Mouse (Mus musculus) hindbrain, embryonic 12.5 days (tissue): ENCODE data around the gene Slc25a25. TPM values are rescaled to one million over a fixed set of nuclear protein-coding genes. Genes with fewer than 3 reads are reported as not detected.
"Not testable (repeated sequence)": the region's sequence is repeated elsewhere in the genome, so short reads cannot be mapped to it uniquely, and the experiment has no call there.

Experiments used
- ATAC-seq: fragments of 200-750 bp; cut with Nextera tagmentation; 2 replicates; pipeline ENCODE4 v1.8.0; 2017; ENCODE audit warnings: moderate TSS enrichment; ENCODE audit not compliant: low FRiP score
- H3K27ac ChIP-seq: fragments of 300-500 bp; sonication (generic); 2 replicates; pipeline ENCODE4 v1.5.1; 2016; ENCODE audit warnings: mild to moderate bottlenecking
- H3K27me3 ChIP-seq: fragments of 300-500 bp; sonication (generic); 2 replicates; pipeline ENCODE4 v1.6.1; 2016; ENCODE audit warnings: mild to moderate bottlenecking
- H3K36me3 ChIP-seq: fragments of 300-500 bp; sonication (generic); 2 replicates; pipeline ENCODE4 v1.6.1; 2016; ENCODE audit warnings: mild to moderate bottlenecking
- H3K4me1 ChIP-seq: fragments of 300-500 bp; sonication (generic); 2 replicates; pipeline ENCODE4 v1.6.1; 2016
- H3K4me2 ChIP-seq: fragments of 300-500 bp; sonication (generic); replicated peaks from 2 replicates; pipeline ENCODE4 v1.6.1; 2016; ENCODE audit warnings: mild to moderate bottlenecking
- H3K4me3 ChIP-seq: fragments of 300-500 bp; sonication (generic); 2 replicates; pipeline ENCODE4 v1.5.1; 2016; ENCODE audit warnings: mild to moderate bottlenecking
- H3K9ac ChIP-seq: fragments of 300-500 bp; sonication (generic); 2 replicates; pipeline ENCODE4 v1.6.1; 2016; ENCODE audit warnings: mild to moderate bottlenecking, moderate library complexity
- H3K9me3 ChIP-seq: fragments of 300-500 bp; sonication (generic); replicated peaks from 2 replicates; pipeline ENCODE4 v1.6.1; 2016; ENCODE audit warnings: mild to moderate bottlenecking
- WGBS: fragments of 180-500 bp; shearing (Covaris S2); methylation state at CpG from one replicate; pipeline ENCODE4 v1.1.7; 2016; 5-methylcytosine and 5-hydroxymethylcytosine counted together
- polyA plus RNA-seq: library from polyadenylated mRNA; unstranded; fragments of >200 nt; fragmentation: Nextera tagmentation; extraction: Ambion mirVana; gene quantifications from 2 replicates; pipeline ENCODE4 v1.2.1, GENCODE M21; 2016

The Slc25a25 gene
- polyA plus RNA-seq = 40.2 and 41.6 TPM in 2 replicates

DNA sequence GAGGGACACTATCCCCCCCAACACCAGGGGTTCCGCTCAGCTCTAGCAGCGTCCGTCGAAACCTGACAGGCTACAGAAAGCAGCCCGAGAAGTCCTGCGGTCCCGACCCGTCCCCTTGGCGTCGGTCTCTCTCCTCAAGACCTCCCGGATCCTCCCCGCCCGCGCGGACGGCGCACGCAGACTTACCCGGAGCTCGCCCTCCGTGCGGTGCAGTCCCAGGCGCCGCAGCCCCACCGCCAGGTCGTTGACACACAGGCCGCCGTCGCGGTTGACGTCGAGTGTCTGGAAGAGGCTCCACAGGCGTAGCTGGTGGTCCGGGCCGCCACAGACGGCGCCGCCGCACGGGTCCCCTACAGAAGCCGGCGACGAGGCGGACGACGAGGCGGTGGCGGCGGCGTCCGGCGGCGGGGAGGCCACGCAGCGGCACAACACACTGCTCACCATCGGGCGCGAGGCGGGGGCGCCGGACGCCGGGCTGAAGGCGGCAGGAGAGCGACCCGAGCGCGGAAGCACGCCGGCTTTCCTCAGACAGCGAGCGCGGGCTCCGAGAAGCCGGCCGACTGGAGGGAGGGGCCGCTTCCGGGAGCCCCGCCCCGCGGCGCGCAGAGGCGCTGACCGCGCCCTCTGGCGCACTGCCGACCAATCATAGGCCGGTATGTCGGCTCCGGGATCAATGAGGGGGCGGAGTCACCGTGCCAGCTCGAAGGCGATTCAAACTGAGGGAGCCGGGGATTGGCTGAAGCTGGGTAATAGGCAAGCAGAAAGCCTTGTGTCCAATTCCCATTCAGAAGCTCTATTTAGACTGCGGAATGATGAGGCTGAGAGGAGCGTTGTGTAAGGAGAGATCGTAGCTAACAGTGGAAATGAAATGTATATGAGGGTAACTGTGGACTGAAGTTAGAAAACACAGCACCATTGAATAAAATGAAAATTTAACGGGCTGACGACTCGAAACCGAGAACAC, at the start of gene Slc25a25:
Slc25a25 (minus strand) TSS at position 565 of the 964 bp plus-strand sequence.
- Histone ChIP-seq H3K4me1 (peaks cover 29% of the 10 kb centered on the region), H3K4me3 (peak within 1 kb of the TSS; percentile 88), H3K27me3 (no peaks in the 10 kb centered on the region), H3K27ac (peak within 1 kb of the TSS; percentile 96), H3K9ac (peak within 1 kb of the TSS; percentile 82), H3K9me3 (no peaks in the 10 kb centered on the region), H3K4me2 (peak within 1 kb of the TSS; percentile 83), H3K36me3 (peaks cover 14% of the 10 kb centered on the region)
- WGBS = under 1% methylated on average over 98 of the region's 103 CpGs
- ATAC-seq = peak; percentile 93

DNA sequence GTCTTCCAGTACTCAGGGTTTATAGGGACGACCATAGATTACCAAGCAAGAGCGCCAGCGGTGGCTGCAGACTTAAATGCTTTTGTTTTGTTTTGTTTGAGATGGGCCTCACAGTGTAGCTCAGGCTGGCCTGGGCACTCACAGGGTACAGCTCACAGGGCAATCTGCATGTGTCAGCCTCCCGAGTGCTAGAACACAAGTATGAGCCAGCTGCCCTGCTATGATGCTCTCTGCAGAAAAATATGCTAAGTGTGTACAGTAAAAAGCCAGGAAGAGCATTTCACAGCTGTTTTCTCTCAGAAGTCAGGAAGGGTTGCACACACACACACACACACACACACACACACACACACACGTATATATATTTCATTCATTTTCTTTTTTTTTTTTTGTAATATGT, 49.2 kb upstream of the Slc25a25 start:
- Histone ChIP-seq H3K4me1 (no peaks in the 10 kb centered on the region), H3K27me3 (no peaks in the 10 kb centered on the region), H3K36me3 (no peaks in the 10 kb centered on the region), H3K9me3 (no peaks in the 10 kb centered on the region), H3K4me3 (no peak overlapping the region), H3K27ac (no peak overlapping the region), H3K4me2 (no peak overlapping the region), H3K9ac (no peak overlapping the region)
- 75% methylated on average over 5 of the region's 5 CpGs for WGBS
- ATAC-seq = no peak

DNA sequence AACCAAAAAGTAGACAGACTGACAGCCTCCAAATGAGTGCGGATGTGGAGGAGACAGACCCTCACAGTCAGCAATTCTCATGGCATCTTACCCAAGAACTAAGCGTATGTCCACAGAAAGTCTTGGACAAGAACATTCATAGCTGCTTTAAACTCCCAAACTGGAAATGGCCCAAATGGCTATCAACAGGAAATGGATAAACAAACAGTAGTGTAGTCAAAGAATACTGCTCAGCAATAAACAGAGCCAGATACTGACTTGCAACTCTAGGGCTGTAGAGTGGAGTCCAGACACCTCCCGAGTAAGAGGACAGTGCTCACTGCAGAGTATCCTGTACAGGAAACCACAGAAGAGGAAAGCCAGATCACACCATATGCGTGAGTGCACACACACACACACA, 48.1 kb upstream of the Slc25a25 start:
- no peak overlapping the region for H3K4me2 ChIP-seq
- ATAC-seq = no peak
- no peaks in the 10 kb centered on the region for H3K27me3 ChIP-seq
- no peaks in the 10 kb centered on the region for H3K4me1 ChIP-seq
- no peak overlapping the region for H3K9ac ChIP-seq
- H3K4me3 ChIP-seq = no peak overlapping the region
- no peaks in the 10 kb centered on the region for H3K36me3 ChIP-seq
- WGBS = 97% methylated on average over 4 of the region's 4 CpGs
- no peak overlapping the region for H3K27ac ChIP-seq
- no peaks in the 10 kb centered on the region for H3K9me3 ChIP-seq

DNA sequence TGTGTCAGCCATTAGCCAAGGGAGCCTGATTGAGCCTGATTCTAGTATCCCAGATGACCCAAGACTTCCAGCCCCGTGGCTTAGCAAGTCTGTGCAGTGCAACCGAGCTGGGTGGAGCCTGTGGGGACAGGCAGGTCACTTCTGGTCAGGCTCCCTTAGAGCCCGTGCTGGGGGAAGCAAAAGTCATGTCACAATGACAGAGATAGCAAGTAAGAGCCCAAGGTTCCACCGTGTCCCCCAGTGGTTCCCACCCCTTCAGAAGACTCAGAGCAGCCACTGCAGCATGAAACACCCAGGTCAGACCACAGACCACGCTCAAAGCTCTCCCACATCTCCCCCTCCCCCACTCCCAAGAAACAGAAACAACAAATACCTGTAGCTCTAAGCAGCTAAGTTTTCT, 44.9 kb upstream of the Slc25a25 start:
- no peak for ATAC-seq
- Histone ChIP-seq H3K9me3 (no peaks in the 10 kb centered on the region), H3K4me2 (no peak overlapping the region), H3K4me3 (no peak overlapping the region), H3K27ac (no peak overlapping the region), H3K27me3 (no peaks in the 10 kb centered on the region), H3K36me3 (no peaks in the 10 kb centered on the region), H3K9ac (no peak overlapping the region), H3K4me1 (no peaks in the 10 kb centered on the region)
- 70% methylated on average over 5 of the region's 5 CpGs for WGBS

DNA sequence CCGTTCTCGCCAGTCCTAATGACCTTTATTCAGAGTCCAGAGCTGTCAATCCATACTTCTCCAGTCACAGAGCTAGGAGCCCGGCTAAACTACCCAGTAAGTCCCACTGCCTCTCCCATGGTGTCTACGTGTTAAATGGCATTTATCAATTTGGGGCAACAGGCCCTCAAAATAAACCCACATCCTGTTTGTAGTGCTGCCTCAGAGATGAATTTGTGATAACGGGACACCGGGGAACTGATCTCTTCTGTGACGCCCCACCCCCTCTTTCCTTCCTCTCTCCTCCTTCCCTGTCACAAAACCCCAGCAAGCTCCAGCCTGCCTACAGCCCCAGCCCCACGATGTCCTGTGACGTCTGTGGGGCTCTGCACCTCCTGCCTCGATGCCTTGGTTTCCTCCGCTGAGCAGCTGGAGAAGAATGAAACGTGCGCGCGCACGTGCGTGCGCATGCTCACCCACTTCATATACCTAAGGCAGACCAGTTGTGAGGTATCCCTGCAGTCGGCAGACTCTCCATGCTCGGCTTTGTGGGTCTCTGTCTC, 44.0 kb upstream of the Slc25a25 start:
- no peak for ATAC-seq
- H3K27me3 ChIP-seq = no peaks in the 10 kb centered on the region
- no peaks in the 10 kb centered on the region for H3K9me3 ChIP-seq
- no peaks in the 10 kb centered on the region for H3K36me3 ChIP-seq
- H3K4me1 ChIP-seq = no peaks in the 10 kb centered on the region
- H3K4me2 ChIP-seq = no peak overlapping the region
- H3K27ac ChIP-seq = no peak overlapping the region
- WGBS = 78% methylated on average over 20 of the region's 20 CpGs
- H3K4me3 ChIP-seq = no peak overlapping the region
- H3K9ac ChIP-seq = no peak overlapping the region

DNA sequence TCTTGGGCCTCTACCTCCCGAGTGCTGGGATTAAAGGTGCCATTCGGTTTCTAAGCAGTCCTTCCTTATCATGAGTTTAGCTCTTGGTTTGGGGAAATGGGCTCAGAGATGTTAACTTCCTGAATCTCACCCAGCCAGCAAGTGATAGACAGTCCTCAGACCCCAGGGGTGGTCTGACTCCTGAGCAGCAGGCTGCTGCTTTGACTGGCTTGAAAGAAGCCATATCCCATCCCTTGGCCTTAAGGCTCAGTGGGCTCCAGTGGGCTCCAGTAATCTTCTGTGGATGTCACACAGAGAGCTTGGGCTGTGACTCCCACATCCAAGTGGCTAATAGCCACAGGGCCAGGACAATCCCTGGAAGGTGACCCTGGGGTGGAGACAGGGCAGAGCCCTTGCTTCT, 43.3 kb upstream of the Slc25a25 start:
- ATAC-seq = no peak
- Histone ChIP-seq H3K9ac (no peak overlapping the region), H3K4me3 (no peak overlapping the region), H3K4me2 (no peak overlapping the region), H3K36me3 (no peaks in the 10 kb centered on the region), H3K27me3 (no peaks in the 10 kb centered on the region), H3K4me1 (no peaks in the 10 kb centered on the region), H3K27ac (no peak overlapping the region), H3K9me3 (no peaks in the 10 kb centered on the region)
- 85% methylated on average over 2 of the region's 2 CpGs for WGBS

DNA sequence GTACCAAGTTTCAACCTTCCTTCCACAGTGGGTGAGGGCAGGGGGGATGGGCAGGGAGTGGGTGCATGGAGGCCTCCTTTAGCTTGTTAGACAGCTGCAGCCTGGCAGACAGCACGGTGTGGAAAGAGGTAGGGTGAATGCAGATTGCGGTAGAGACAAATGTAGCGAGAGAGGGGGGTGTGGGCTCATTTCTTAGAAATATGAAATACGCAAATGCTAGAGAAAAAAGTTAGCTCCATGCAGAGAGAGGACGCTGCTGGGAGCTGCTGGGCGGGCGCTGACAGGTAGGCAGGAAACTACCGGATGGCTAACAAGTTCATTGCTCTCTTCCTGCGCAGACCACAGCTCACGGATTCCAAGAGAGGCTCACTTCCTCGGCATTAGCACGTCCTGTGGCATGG, 42.1 kb upstream of the Slc25a25 start:
- ATAC-seq = no peak
- 83% methylated on average over 12 of the region's 12 CpGs for WGBS
- Histone ChIP-seq H3K4me3 (no peak overlapping the region), H3K27me3 (no peaks in the 10 kb centered on the region), H3K4me1 (no peaks in the 10 kb centered on the region), H3K36me3 (no peaks in the 10 kb centered on the region), H3K27ac (no peak overlapping the region), H3K4me2 (no peak overlapping the region), H3K9ac (no peak overlapping the region), H3K9me3 (no peaks in the 10 kb centered on the region)

DNA sequence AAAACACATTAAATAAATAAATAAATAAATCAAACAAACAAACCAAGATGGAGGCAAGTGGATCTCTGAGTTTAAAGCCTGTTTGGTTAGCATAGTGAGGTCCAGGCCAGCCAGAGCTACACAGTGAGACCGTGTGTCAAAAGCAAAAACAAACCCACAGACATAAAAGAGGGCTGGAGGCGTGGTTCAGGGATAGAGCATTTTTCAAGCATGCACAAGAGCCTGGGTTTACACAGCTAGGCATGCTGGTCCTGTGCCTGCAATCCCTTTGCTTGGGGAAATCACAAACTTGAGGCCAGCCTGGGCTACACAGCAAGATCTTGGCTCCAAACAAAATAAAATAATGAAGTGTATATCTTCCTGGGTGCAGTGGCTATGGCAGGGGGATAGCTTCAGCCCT, 41.4 kb upstream of the Slc25a25 start:
- Histone ChIP-seq H3K27ac (no peak overlapping the region), H3K4me1 (no peaks in the 10 kb centered on the region), H3K36me3 (no peaks in the 10 kb centered on the region), H3K27me3 (no peaks in the 10 kb centered on the region), H3K9ac (no peak overlapping the region), H3K4me3 (no peak overlapping the region), H3K4me2 (no peak overlapping the region), H3K9me3 (no peaks in the 10 kb centered on the region)
- 67% methylated on average over 2 of the region's 2 CpGs for WGBS
- ATAC-seq = no peak

DNA sequence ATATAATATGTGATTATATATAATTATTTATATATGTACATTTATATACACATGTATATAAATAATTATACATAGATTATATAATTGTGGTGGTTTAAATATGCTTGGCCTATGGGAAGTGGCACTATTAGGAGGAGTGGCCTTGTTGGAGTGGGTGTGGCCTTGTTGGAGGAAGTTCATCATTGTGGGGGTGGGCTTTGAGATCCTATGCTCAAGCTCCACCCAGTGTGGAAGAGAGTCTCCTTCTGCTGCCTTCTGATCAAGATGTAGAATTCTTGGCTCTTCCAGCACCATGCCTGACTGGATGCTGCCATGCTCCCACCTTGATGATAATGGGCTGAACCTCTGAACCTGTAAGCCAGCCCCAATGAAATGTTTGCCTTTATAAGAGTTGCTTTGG, 39.5 kb upstream of the Slc25a25 start:
- not testable (repeated sequence) for H3K36me3 ChIP-seq, H3K4me3 ChIP-seq, H3K27ac ChIP-seq, H3K9me3 ChIP-seq, H3K4me1 ChIP-seq, H3K9ac ChIP-seq, H3K27me3 ChIP-seq, ATAC-seq, H3K4me2 ChIP-seq

DNA sequence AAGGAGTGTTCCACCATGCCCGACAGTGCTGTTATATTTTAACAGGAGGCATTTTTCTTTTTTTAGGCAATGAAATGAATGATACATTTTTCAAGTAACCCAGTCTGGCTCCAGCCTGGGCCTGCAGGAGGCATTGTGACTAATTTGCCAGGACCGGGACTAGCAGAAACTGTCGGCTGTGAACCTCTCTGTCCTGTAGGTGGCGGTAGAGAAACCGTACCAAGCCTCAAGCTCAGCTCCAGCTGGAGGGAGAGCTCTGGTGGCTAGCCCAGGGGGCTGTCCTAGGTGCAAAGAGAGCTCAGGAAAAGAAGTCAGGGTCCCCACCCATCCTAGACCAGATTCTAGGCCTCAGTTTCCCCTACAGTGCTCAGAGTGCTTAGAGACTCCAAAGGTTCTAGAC, 37.4 kb upstream of the Slc25a25 start:
- ATAC-seq = peak; percentile 71
- 4% methylated on average over 5 of the region's 5 CpGs for WGBS
- Histone ChIP-seq H3K27me3 (no peaks in the 10 kb centered on the region), H3K4me1 (no peaks in the 10 kb centered on the region), H3K9ac (no peak overlapping the region), H3K36me3 (no peaks in the 10 kb centered on the region), H3K4me2 (no peak overlapping the region), H3K4me3 (no peak overlapping the region), H3K9me3 (no peaks in the 10 kb centered on the region), H3K27ac (no peak overlapping the region)

DNA sequence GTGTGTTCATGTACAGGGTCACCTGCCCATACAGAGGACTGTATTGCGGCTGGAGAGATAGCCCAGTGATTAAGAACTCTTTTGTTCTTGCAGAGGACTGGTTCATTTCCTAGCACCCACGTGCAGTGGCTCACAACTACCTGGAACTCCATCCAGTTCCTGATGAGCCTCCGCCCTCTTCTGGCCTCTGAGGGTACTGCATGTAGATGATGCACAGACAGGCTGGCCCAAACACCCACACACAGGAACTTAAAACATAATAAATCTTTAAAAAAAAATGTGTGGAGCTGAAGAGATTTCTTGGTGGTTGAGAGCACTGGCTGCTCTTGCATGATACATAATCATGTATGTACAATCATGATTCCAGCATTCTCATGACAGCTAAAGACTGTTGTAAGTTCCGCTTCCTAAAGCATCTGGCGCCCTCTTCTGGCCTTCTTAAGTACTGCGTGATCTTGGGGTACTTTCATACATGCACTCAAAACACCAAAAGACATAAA, 35.9 kb upstream of the Slc25a25 start:
- ATAC-seq = peak; percentile 61; the same call in 1 of the 2 replicates
- Histone ChIP-seq H3K9ac (no peak overlapping the region), H3K9me3 (no peaks in the 10 kb centered on the region), H3K27ac (no peak overlapping the region), H3K4me3 (no peak overlapping the region), H3K4me1 (no peaks in the 10 kb centered on the region), H3K36me3 (no peaks in the 10 kb centered on the region), H3K4me2 (no peak overlapping the region), H3K27me3 (no peaks in the 10 kb centered on the region)
- 11% methylated on average over 6 of the region's 6 CpGs for WGBS

DNA sequence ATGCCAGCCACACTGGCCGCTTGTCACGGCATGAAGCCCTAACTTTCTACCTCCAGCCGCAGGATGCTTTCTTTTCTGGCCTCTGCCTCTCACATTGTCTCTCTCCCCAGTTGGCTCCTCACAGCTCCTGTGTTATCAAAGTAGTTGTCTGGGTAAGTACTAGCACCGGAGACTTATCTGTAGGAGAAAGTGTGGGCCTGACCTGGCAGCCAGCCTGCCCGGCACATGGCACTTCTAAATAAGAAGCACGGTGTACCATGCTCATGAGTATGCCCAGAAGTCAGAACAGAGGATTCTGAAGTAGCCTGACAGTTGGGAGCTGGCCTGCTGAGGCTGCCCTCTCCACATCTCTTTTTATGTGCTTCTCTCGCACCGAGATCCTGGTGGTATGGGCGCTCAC, 34.9 kb upstream of the Slc25a25 start:
- no peak overlapping the region for H3K9ac ChIP-seq
- no peaks in the 10 kb centered on the region for H3K9me3 ChIP-seq
- H3K27ac ChIP-seq = no peak overlapping the region
- H3K4me1 ChIP-seq = no peaks in the 10 kb centered on the region
- no peaks in the 10 kb centered on the region for H3K36me3 ChIP-seq
- 91% methylated on average over 9 of the region's 9 CpGs for WGBS
- ATAC-seq = no peak
- H3K27me3 ChIP-seq = no peaks in the 10 kb centered on the region
- H3K4me3 ChIP-seq = no peak overlapping the region
- H3K4me2 ChIP-seq = no peak overlapping the region

DNA sequence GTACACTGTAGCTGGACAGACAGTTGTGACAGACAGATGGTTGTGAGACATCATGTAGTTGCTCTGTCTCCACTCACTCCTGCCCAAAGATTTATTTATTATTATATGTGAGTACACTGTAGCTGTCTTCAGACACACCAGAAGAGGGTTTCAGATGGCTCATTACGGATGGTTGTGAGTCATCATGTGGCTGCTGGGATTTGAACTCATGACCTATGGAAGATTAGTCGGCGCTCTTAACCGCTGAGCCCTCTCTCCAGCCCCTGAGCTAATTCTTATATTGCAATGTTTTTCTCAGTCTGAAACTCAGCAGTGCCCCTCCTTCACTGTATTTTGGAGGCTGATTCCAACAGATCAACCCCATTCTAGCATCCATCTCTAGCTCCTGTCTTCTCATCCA, 34.5 kb upstream of the Slc25a25 start:
- H3K27me3 ChIP-seq = no peaks in the 10 kb centered on the region
- no peaks in the 10 kb centered on the region for H3K9me3 ChIP-seq
- H3K4me3 ChIP-seq = no peak overlapping the region
- no peak overlapping the region for H3K9ac ChIP-seq
- H3K27ac ChIP-seq = no peak overlapping the region
- no peaks in the 10 kb centered on the region for H3K4me1 ChIP-seq
- no peaks in the 10 kb centered on the region for H3K36me3 ChIP-seq
- no peak for ATAC-seq
- no peak overlapping the region for H3K4me2 ChIP-seq
- WGBS = 91% methylated on average over 4 of the region's 4 CpGs
